Mouse (Mus musculus): ENCODE results near the gene Twist1. TPM values are rescaled to one million over a fixed set of nuclear protein-coding genes. Genes with fewer than 3 reads are reported as not detected.

Twist1 gene
- total RNA-seq, 2 experiments from 2014 or later = 1.6 to 1.9 TPM

- no peak for DNase-seq (ENCODE audit: low spot score in 2 of 2)
These were observed 8.3 kb downstream of the Twist1 start for GRCm38 (mm10) chr12:33965661-33966360.

- no peak for DNase-seq (ENCODE audit: low spot score in 2 of 2)
These were observed 9.3 kb downstream of the Twist1 start for GRCm38 (mm10) chr12:33966490-33967415.

- no peak for DNase-seq (ENCODE audit: low spot score in 2 of 2)
These were observed 10.0 kb downstream of the Twist1 start for GRCm38 (mm10) chr12:33967514-33967913.

- no peak for DNase-seq (ENCODE audit: low spot score in 2 of 2)
These were observed 10.8 kb downstream of the Twist1 start for GRCm38 (mm10) chr12:33968041-33968897.

- no peak for DNase-seq (ENCODE audit: low spot score in 2 of 2)
These were observed 11.4 kb downstream of the Twist1 start for GRCm38 (mm10) chr12:33968898-33969178.

GRCm38 (mm10) chr12:33980159-33980558 is 22.7 kb downstream of the Twist1 start:
- DNase-seq (ENCODE audit: low spot score in 2 of 2) = no peak

GRCm38 (mm10) chr12:33981433-33981832 is 24.0 kb downstream of the Twist1 start:
- no peak for DNase-seq (ENCODE audit: low spot score in 2 of 2)

GRCm38 (mm10) chr12:33993127-33993526 is 35.7 kb downstream of the Twist1 start:
- no peak for DNase-seq (ENCODE audit: low spot score in 2 of 2)

Other genes starting within 250 kb of the Twist1 start
- under 1 TPM in 1 of 2 experiments, not detected in 1; 0.39 TPM for gene Ferd3l, start 29.2 kb upstream of the Twist1 start, total RNA-seq (2021)

All from layer of hippocampus, postnatal 14 days (tissue).